Mouse (Mus musculus) midbrain, postnatal 0 days (tissue): ENCODE measurements at regions not wholly inside any gene's neighbourhood (a gene's known extent, or its start where the extent isn't known, plus 50 kb on each side); places are given as distances from the start of the nearest gene placed in this dataset.

ENCODE experiments used
- ATAC-seq: fragments of 200-750 bp; cut with Nextera tagmentation; 2 replicates; pipeline ENCODE4 v1.8.0; 2017; ENCODE audit warnings: moderate number of reproducible peaks, mild to moderate bottlenecking, moderate TSS enrichment, moderate library complexity; ENCODE audit not compliant: low FRiP score
- DNase-seq: peaks from one replicate; pipeline ENCODE4 v3.0.0-alpha.2; 2015; ENCODE audit warnings: low spot score
- H3K27ac ChIP-seq: fragments of 300-500 bp; sonication (generic); 2 replicates; pipeline ENCODE4 v1.5.1; 2014; ENCODE audit warnings: low read depth, mild to moderate bottlenecking, low read length, mixed read lengths
- H3K27me3 ChIP-seq: fragments of 300-500 bp; sonication (generic); 2 replicates; pipeline ENCODE4 v1.6.1; 2014; ENCODE audit warnings: low read length, control low read depth, mixed read lengths; ENCODE audit not compliant: insufficient read depth
- H3K36me3 ChIP-seq: fragments of 300-500 bp; sonication (generic); 2 replicates; pipeline ENCODE4 v1.6.1; 2014; ENCODE audit warnings: low read length, control low read depth, mixed read lengths; ENCODE audit not compliant: insufficient read depth
- H3K4me1 ChIP-seq: fragments of 300-500 bp; sonication (generic); 2 replicates; pipeline ENCODE4 v1.6.1; 2014; ENCODE audit warnings: mild to moderate bottlenecking, control low read depth, antibody characterized with exemption, low read length, mixed read lengths; ENCODE audit not compliant: insufficient read depth
- H3K4me2 ChIP-seq: fragments of 300-500 bp; sonication (generic); 2 replicates; pipeline ENCODE4 v1.6.1; 2014; ENCODE audit warnings: low read depth, mild to moderate bottlenecking, low read length, mixed read lengths; ENCODE audit not compliant: poor library complexity, severe bottlenecking
- H3K4me3 ChIP-seq: fragments of 300-500 bp; sonication (generic); 2 replicates; pipeline ENCODE4 v1.5.1; 2014; ENCODE audit warnings: low read depth, mild to moderate bottlenecking, low read length, moderate library complexity
- H3K9ac ChIP-seq: fragments of 300-500 bp; sonication (generic); replicated peaks from 2 replicates; pipeline ENCODE4 v1.6.1; 2014; ENCODE audit warnings: mild to moderate bottlenecking, low read length, moderate library complexity, mixed read lengths; ENCODE audit not compliant: poor library complexity, severe bottlenecking
- H3K9me3 ChIP-seq: fragments of 300-500 bp; sonication (generic); 2 replicates; pipeline ENCODE4 v1.6.1; 2016; ENCODE audit warnings: low read length, control low read depth
- CTCF ChIP-seq: IDR thresholded peaks from 2 replicates; pipeline ENCODE4 v1.5.1; 2016; ENCODE audit warnings: antibody characterized with exemption, mild to moderate bottlenecking
- WGBS: fragments of 180-500 bp; shearing (Covaris S2); extraction: QIAGEN DNeasy Blood & Tissue Kit; methylation state at CpG from one replicate; pipeline ENCODE4 v1.1.7; 2014; 5-methylcytosine and 5-hydroxymethylcytosine counted together

GRCm38 (mm10) chr13:44068951-44069350 is 284.4 kb downstream of the Cd83 start:
- Histone ChIP-seq H3K9me3 (no peaks in the 10 kb centered on the region), H3K4me3 (no peak overlapping the region), H3K4me1 (no peaks in the 10 kb centered on the region), H3K4me2 (no peak overlapping the region), H3K36me3 (no peaks in the 10 kb centered on the region), H3K27me3 (no peaks in the 10 kb centered on the region; the same call in 1 of the 2 replicates), H3K27ac (no peak overlapping the region), H3K9ac (no peak overlapping the region)
- 90% methylated on average over 5 of the region's 5 CpGs for WGBS
- ATAC-seq (no peak), DNase-seq (no peak)
- no peak for TF ChIP-seq CTCF

- Histone ChIP-seq H3K27ac (no peak overlapping the region), H3K9ac (no peak overlapping the region), H3K27me3 (no peaks in the 10 kb centered on the region; the same call in 1 of the 2 replicates), H3K4me2 (no peak overlapping the region), H3K9me3 (no peaks in the 10 kb centered on the region), H3K36me3 (no peaks in the 10 kb centered on the region), H3K4me3 (no peak overlapping the region), H3K4me1 (no peaks in the 10 kb centered on the region)
- TF ChIP-seq CTCF, result no peak
- no peak for DNase-seq
- WGBS, result 69% methylated on average over 9 of the region's 9 CpGs
- ATAC-seq, result no peak
Observed at GRCm38 (mm10) chr13:44073122-44073521, 288.5 kb downstream of the Cd83 start.

DNA sequence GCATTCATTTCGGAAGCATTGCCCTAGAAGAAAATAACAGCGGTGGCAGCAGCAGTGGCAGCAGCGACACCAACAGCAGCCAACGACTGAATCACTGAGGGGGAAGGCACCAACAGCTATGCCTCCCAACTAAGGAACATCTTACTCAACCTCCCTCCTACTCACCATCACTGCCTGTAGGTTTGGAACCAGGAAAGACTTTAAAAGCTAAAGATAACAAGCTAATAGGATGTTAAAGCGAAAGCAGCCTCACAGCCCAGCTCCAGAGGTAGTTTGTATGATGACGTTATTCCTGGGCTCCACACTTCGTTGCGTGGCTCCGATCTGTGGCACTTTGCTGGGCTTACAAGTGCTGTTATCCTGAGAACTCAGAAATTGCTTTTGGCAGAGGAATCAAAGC is 289.6 kb downstream of the Cd83 start:
- no peaks in the 10 kb centered on the region for H3K36me3 ChIP-seq
- ATAC-seq (no peak), DNase-seq (no peak)
- H3K9ac ChIP-seq, result no peak overlapping the region
- H3K27me3 ChIP-seq, result no peaks in the 10 kb centered on the region; the same call in 1 of the 2 replicates
- WGBS, result 79% methylated on average over 9 of the region's 9 CpGs
- H3K4me1 ChIP-seq, result no peaks in the 10 kb centered on the region
- H3K4me2 ChIP-seq, result no peak overlapping the region
- no peaks in the 10 kb centered on the region for H3K9me3 ChIP-seq
- H3K4me3 ChIP-seq, result no peak overlapping the region
- no peak overlapping the region for H3K27ac ChIP-seq
- no peak for TF ChIP-seq CTCF

DNA sequence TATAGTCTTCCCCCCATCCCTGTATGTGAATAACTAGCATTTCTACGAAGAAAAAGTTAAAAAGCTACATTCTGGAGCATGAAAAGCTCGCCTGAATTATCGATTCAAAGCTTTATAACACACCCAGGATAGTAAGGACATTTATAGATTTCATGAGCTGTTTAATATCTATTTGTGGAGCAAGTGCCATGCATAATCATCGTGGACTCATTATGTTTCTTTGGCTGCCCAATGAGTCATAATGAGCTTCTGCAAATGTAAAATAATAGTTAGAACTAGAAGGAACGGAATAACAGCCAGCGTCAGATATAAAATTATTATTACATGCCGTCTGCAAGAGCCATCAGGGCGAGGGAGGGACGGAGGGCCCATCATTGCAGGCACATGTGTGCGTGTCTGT is 292.4 kb downstream of the Cd83 start:
- Histone ChIP-seq H3K27me3 (no peaks in the 10 kb centered on the region), H3K4me2 (no peak overlapping the region), H3K36me3 (no peaks in the 10 kb centered on the region), H3K4me1 (no peaks in the 10 kb centered on the region), H3K9ac (no peak overlapping the region), H3K27ac (no peak overlapping the region), H3K9me3 (no peaks in the 10 kb centered on the region), H3K4me3 (no peak overlapping the region)
- WGBS, result 90% methylated on average over 10 of the region's 10 CpGs
- TF ChIP-seq CTCF, result no peak
- no peak for ATAC-seq
- no peak for DNase-seq

GRCm38 (mm10) chr13:44085621-44086510 is 301.3 kb downstream of the Cd83 start:
- Histone ChIP-seq H3K4me3 (no peak overlapping the region), H3K36me3 (no peaks in the 10 kb centered on the region), H3K27ac (no peak overlapping the region), H3K4me2 (no peak overlapping the region), H3K9ac (no peak overlapping the region), H3K9me3 (no peaks in the 10 kb centered on the region), H3K4me1 (no peaks in the 10 kb centered on the region), H3K27me3 (no peaks in the 10 kb centered on the region)
- no peak for ATAC-seq
- TF ChIP-seq CTCF, result no peak
- DNase-seq, result no peak
- 67% methylated on average over 10 of the region's 10 CpGs for WGBS

DNA sequence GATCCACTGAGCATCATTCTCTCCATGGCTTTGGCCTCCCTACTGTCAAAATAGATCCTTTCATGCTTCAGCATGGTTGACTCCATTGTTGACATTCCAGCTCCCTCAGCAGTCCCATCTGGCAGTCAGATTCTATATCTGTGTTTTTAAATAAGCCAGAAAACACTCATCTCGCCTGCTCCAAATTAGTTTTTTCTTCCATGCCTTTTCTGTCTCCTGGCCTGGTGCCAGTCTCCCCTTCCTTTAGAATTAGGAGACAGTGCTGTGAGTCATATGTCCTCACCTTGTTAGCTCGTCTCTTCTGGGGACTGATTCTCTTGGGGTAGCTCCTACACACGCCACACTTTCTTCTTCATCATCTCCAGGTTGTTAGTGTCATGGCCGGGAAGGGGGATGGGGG is 302.2 kb downstream of the Cd83 start:
- WGBS, result 53% methylated on average over 4 of the region's 4 CpGs
- DNase-seq, result peak; percentile 38
- H3K9me3 ChIP-seq, result no peaks in the 10 kb centered on the region
- no peaks in the 10 kb centered on the region for H3K27me3 ChIP-seq
- H3K27ac ChIP-seq, result no peak overlapping the region
- no peak overlapping the region for H3K4me2 ChIP-seq
- no peak for TF ChIP-seq CTCF
- ATAC-seq, result no peak
- no peaks in the 10 kb centered on the region for H3K36me3 ChIP-seq
- H3K9ac ChIP-seq, result no peak overlapping the region
- no peaks in the 10 kb centered on the region for H3K4me1 ChIP-seq
- H3K4me3 ChIP-seq, result no peak overlapping the region
